Mouse (Mus musculus) limb, embryonic 11.5 days (tissue): Measurements from ENCODE around the gene Crocc. TPM values are rescaled to one million over a fixed set of nuclear protein-coding genes. Genes with fewer than 3 reads are reported as not detected.

Experiments
- ATAC-seq: fragments of 200-750 bp; cut with Nextera tagmentation; 2 replicates; pipeline ENCODE4 v1.8.0; 2017; ENCODE audit warnings: low read depth; ENCODE audit not compliant: insufficient number of reproducible peaks, low FRiP score, low TSS enrichment
- DNase-seq: peaks from one replicate; pipeline ENCODE4 v3.0.0-alpha.2; 2015; ENCODE audit warnings: low spot score
- H3K27ac ChIP-seq: fragments of 300-500 bp; sonication (generic); replicated peaks from 2 replicates; pipeline ENCODE4 v1.5.1; 2014; ENCODE audit warnings: low read depth, mild to moderate bottlenecking, low read length
- H3K27me3 ChIP-seq: fragments of 300-500 bp; sonication (generic); 2 replicates; pipeline ENCODE4 v1.6.1; 2014; ENCODE audit warnings: mild to moderate bottlenecking, low read length, mixed read lengths; ENCODE audit not compliant: control insufficient read depth, insufficient read depth
- H3K36me3 ChIP-seq: fragments of 300-500 bp; sonication (generic); 2 replicates; pipeline ENCODE4 v1.6.1; 2014; ENCODE audit warnings: mild to moderate bottlenecking, low read length, moderate library complexity, mixed read lengths; ENCODE audit not compliant: control insufficient read depth, insufficient read depth
- H3K4me1 ChIP-seq: fragments of 300-500 bp; sonication (generic); 2 replicates; pipeline ENCODE4 v1.6.1; 2014; ENCODE audit warnings: low read length, mixed read lengths; ENCODE audit not compliant: control insufficient read depth, insufficient read depth
- H3K4me2 ChIP-seq: fragments of 300-500 bp; sonication (generic); 2 replicates; pipeline ENCODE4 v1.6.1; 2014; ENCODE audit warnings: low read depth, mild to moderate bottlenecking, moderate library complexity; ENCODE audit not compliant: severe bottlenecking
- H3K4me3 ChIP-seq: fragments of 300-500 bp; sonication (generic); 2 replicates; pipeline ENCODE4 v1.5.1; 2014; ENCODE audit warnings: low read depth, low read length
- H3K9ac ChIP-seq: fragments of 300-500 bp; sonication (generic); 2 replicates; pipeline ENCODE4 v1.6.1; 2014; ENCODE audit warnings: mild to moderate bottlenecking, low read length
- H3K9me3 ChIP-seq: fragments of 300-500 bp; sonication (generic); 2 replicates; pipeline ENCODE4 v1.6.1; 2016; ENCODE audit warnings: low read length; ENCODE audit not compliant: control insufficient read depth
- WGBS: fragments of 180-500 bp; shearing (Covaris S2); extraction: QIAGEN DNeasy Blood & Tissue Kit; methylation state at CpG from one replicate; pipeline ENCODE4 v1.1.7; 2014; 5-methylcytosine and 5-hydroxymethylcytosine counted together
- polyA plus RNA-seq: library from polyadenylated mRNA; unstranded; fragments of >200 nt; fragmentation: Nextera tagmentation; extraction: Ambion mirVana; gene quantifications from 2 replicates; pipeline ENCODE4 v1.2.1, GENCODE M21; 2014

Gene Crocc
- polyA plus RNA-seq, 1 experiment from 2014 or later, result 9.0 TPM

GRCm38 (mm10) chr4:141059616-141060425 is 529 bp downstream of the Crocc start:
- H3K27me3 ChIP-seq, result no peaks in the 10 kb centered on the region
- peaks cover 2% of the 10 kb centered on the region; the same call in 1 of the 2 replicates for H3K36me3 ChIP-seq
- peak overlapping the region; percentile 84 for H3K9ac ChIP-seq
- WGBS, result 1% methylated on average over 32 of the region's 32 CpGs
- H3K27ac ChIP-seq, result peak overlapping the region; percentile 54; the same call in 1 of the 2 replicates
- peak overlapping the region; percentile 71 for H3K4me2 ChIP-seq
- ATAC-seq, result no peak; the same call in 1 of the 2 replicates
- H3K4me1 ChIP-seq, result peaks cover 6% of the 10 kb centered on the region
- H3K4me3 ChIP-seq, result peak overlapping the region; percentile 67
- no peaks in the 10 kb centered on the region for H3K9me3 ChIP-seq
- peak; percentile 42 for DNase-seq

GRCm38 (mm10) chr4:141058835-141059234 is 1.5 kb downstream of the Crocc start:
- Histone ChIP-seq H3K36me3 (peaks cover 3% of the 10 kb centered on the region; the same call in 1 of the 2 replicates), H3K4me1 (peaks cover 7% of the 10 kb centered on the region), H3K9ac (no peak overlapping the region), H3K4me3 (no peak overlapping the region), H3K4me2 (no peak overlapping the region), H3K27me3 (no peaks in the 10 kb centered on the region), H3K9me3 (no peaks in the 10 kb centered on the region), H3K27ac (no peak overlapping the region)
- ATAC-seq (no peak), DNase-seq (no peak)
- WGBS, result 84% methylated on average over 9 of the region's 9 CpGs

GRCm38 (mm10) chr4:141056970-141057369 is 3.4 kb downstream of the Crocc start:
- Histone ChIP-seq H3K4me1 (peaks cover 13% of the 10 kb centered on the region), H3K36me3 (peaks cover 3% of the 10 kb centered on the region; the same call in 1 of the 2 replicates), H3K27ac (no peak overlapping the region), H3K4me2 (no peak overlapping the region), H3K9ac (no peak overlapping the region), H3K27me3 (no peaks in the 10 kb centered on the region), H3K4me3 (no peak overlapping the region), H3K9me3 (no peaks in the 10 kb centered on the region)
- 95% methylated on average over 10 of the region's 10 CpGs for WGBS
- ATAC-seq (no peak), DNase-seq (no peak)

DNA sequence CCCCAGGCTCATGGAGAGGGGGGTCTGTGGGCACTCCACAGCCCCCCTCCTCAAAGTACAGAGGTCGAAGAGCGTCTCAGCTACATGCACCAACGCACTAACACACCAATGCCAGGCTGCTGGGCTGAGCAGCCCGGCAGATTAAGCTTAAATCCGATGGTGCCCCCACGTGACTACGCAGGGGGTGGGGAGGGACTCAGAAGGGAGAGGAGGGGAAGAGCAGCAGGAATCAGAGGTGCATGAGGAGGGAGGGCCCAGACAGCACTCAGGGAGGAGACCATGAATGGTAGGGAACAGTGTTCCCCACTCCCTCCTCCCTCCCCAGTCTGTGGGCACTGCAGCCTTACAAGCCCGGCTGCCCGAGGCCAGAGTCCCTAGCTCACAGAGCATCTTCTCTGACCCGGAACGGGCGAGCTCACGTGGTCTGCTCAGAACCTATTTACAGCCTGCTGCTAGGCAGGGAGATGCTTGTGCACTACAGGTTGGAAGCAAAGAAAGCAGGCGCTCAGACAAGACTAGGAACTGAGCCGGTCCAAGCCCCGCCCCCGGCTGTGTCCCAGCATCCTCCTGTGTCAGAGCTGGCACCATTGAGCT is 6.7 kb downstream of the Crocc start:
- DNase-seq (no peak), ATAC-seq (no peak)
- Histone ChIP-seq H3K27me3 (no peaks in the 10 kb centered on the region), H3K9ac (peak overlapping the region; percentile 34), H3K9me3 (no peaks in the 10 kb centered on the region), H3K4me1 (peaks cover 8% of the 10 kb centered on the region; the same call in 1 of the 2 replicates), H3K4me2 (no peak overlapping the region), H3K4me3 (no peak overlapping the region), H3K36me3 (peaks cover 3% of the 10 kb centered on the region; the same call in 1 of the 2 replicates), H3K27ac (0 out of 2 replicates have a peak overlapping the region, but pooled peaks have one; percentile 30)
- WGBS, result 40% methylated on average over 17 of the region's 17 CpGs

DNA sequence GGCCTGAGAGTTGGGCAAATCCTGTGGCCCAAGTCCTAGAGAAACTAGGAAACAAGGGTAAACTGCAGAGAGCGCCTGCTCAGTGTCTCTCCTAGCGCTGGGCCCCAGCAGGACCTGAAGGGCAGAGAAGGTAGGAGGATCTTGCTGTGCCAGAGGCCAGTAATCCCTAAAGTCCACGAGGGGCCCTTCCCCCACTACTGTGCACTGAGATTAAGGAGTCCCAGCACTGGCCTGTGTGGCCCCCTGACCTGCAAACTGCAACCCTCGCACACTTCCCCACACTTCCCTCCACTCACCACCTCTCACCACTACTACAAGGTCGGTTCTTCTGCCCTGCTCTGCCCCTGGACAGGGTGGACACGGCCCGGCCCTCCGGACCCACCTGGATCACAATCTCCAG is 7.2 kb downstream of the Crocc start:
- WGBS, result 59% methylated on average over 8 of the region's 8 CpGs
- Histone ChIP-seq H3K36me3 (peaks cover 3% of the 10 kb centered on the region; the same call in 1 of the 2 replicates), H3K9me3 (no peaks in the 10 kb centered on the region), H3K4me1 (peaks cover 8% of the 10 kb centered on the region; the same call in 1 of the 2 replicates), H3K4me2 (no peak overlapping the region), H3K27ac (0 out of 2 replicates have a peak overlapping the region, but pooled peaks have one; percentile 30), H3K9ac (peak overlapping the region; percentile 30; the same call in 1 of the 2 replicates), H3K27me3 (no peaks in the 10 kb centered on the region), H3K4me3 (no peak overlapping the region)
- no peak for DNase-seq
- no peak for ATAC-seq

GRCm38 (mm10) chr4:141052442-141052841 is 7.9 kb downstream of the Crocc start:
- Histone ChIP-seq H3K9me3 (no peaks in the 10 kb centered on the region), H3K27me3 (no peaks in the 10 kb centered on the region), H3K4me3 (no peak overlapping the region), H3K4me1 (peaks cover 8% of the 10 kb centered on the region; the same call in 1 of the 2 replicates), H3K9ac (no peak overlapping the region), H3K4me2 (no peak overlapping the region), H3K27ac (no peak overlapping the region), H3K36me3 (peaks cover 3% of the 10 kb centered on the region; the same call in 1 of the 2 replicates)
- 92% methylated on average over 12 of the region's 12 CpGs for WGBS
- DNase-seq (no peak), ATAC-seq (no peak)

GRCm38 (mm10) chr4:141049476-141049835 is 10.9 kb downstream of the Crocc start:
- H3K4me2 ChIP-seq, result no peak overlapping the region
- H3K9me3 ChIP-seq, result no peaks in the 10 kb centered on the region
- ATAC-seq (no peak), DNase-seq (peak; percentile 34)
- H3K36me3 ChIP-seq, result peaks cover 6% of the 10 kb centered on the region; the same call in 1 of the 2 replicates
- no peak overlapping the region for H3K9ac ChIP-seq
- H3K27me3 ChIP-seq, result no peaks in the 10 kb centered on the region
- H3K4me1 ChIP-seq, result peaks cover 8% of the 10 kb centered on the region; the same call in 1 of the 2 replicates
- 48% methylated on average over 4 of the region's 4 CpGs for WGBS
- no peak overlapping the region for H3K27ac ChIP-seq
- no peak overlapping the region for H3K4me3 ChIP-seq

DNA sequence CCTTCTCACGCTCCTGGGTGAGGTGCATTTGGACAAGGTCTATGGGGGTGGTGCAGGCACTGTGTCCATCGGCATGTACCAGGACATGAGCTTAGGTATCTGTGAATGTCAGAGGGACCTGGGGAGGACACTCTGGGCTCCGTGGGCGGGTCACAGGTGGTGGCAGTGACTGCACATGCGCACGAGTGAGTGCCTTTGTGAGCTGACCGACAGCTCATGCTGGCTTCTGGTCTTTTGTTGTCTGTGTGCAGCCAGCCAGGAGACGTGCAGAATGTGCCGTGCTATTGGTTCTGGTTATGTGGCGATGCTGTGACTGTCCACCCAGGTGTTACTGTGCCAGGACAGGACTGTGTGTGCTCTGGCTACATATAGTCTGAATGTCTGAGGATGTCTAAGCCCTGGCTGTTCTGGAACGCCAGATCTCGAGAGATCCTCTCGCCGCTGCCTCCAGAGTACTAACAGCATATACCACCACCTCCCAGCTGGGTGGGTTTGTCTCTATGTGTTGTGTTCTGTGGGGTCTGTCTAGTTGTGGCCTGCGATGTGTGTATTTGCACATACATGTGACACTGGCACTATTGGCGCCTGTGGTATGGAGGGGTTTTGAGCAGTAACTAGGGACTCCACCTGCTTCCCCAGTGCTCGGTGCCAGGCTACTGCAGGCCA is 11.4 kb downstream of the Crocc start:
- H3K4me3 ChIP-seq, result no peak overlapping the region
- H3K27ac ChIP-seq, result no peak overlapping the region
- no peak for ATAC-seq

More for the DNA sequence above, 11.4 kb downstream of the Crocc start:
- 90% methylated on average over 17 of the region's 17 CpGs for WGBS
- Histone ChIP-seq H3K36me3 (peaks cover 6% of the 10 kb centered on the region; the same call in 1 of the 2 replicates), H3K9me3 (no peaks in the 10 kb centered on the region), H3K4me1 (peaks cover 8% of the 10 kb centered on the region; the same call in 1 of the 2 replicates), H3K27me3 (no peaks in the 10 kb centered on the region), H3K4me2 (no peak overlapping the region), H3K9ac (no peak overlapping the region)
- DNase-seq, result no peak
